Mouse (Mus musculus): ENCODE results near the gene Ctnna2. TPM values are rescaled to one million over a fixed set of nuclear protein-coding genes. Genes with fewer than 3 reads are reported as not detected.

Ctnna2 gene
- total and polyA plus RNA-seq, 2 experiments from 2014 or later = 95.0 to 150 TPM

GRCm38 (mm10) chr6:77425746-77426145 is 553.8 kb downstream of the Ctnna2 start:
- H3K27ac ChIP-seq = no peak overlapping the region
- TF ChIP-seq CTCF (IDR thresholded peaks at IDR 0.05; ENCODE audit: low read depth) = no peak
- no peaks in the 10 kb centered on the region for H3K27me3 ChIP-seq (ENCODE audit: insufficient read depth, low read length)
- H3K4me2 ChIP-seq (ENCODE audit: low read depth, low read length) = no peak overlapping the region
- no peaks in the 10 kb centered on the region for H3K36me3 ChIP-seq (ENCODE audit: insufficient read depth, low read length)
- ATAC-seq = no peak
- DNase-seq (ENCODE audit: low spot score) = peak; percentile 30
- H3K9ac ChIP-seq (replicated peaks; ENCODE audit: low read length) = no peak overlapping the region
- H3K9me3 ChIP-seq (ENCODE audit: low read length) = no peaks in the 10 kb centered on the region
- no peak overlapping the region for H3K4me3 ChIP-seq (ENCODE audit: low read length)
- H3K4me1 ChIP-seq (ENCODE audit: insufficient read depth, low read length) = no peaks in the 10 kb centered on the region

- no peak for ATAC-seq
- Histone ChIP-seq H3K9ac (replicated peaks; ENCODE audit: low read length) (no peak overlapping the region), H3K4me1 (ENCODE audit: insufficient read depth, low read length) (no peaks in the 10 kb centered on the region), H3K27me3 (ENCODE audit: insufficient read depth, low read length) (no peaks in the 10 kb centered on the region), H3K9me3 (ENCODE audit: low read length) (no peaks in the 10 kb centered on the region), H3K27ac (no peak overlapping the region), H3K4me2 (ENCODE audit: low read depth, low read length) (no peak overlapping the region), H3K4me3 (ENCODE audit: low read length) (no peak overlapping the region), H3K36me3 (ENCODE audit: insufficient read depth, low read length) (no peaks in the 10 kb centered on the region)
- peak; percentile 14 for DNase-seq (ENCODE audit: low spot score)
- TF ChIP-seq CTCF (IDR thresholded peaks at IDR 0.05; ENCODE audit: low read depth) = no peak
- 72% methylated on average over 4 of the region's 4 CpGs for WGBS
These were observed 554.7 kb downstream of the Ctnna2 start for GRCm38 (mm10) chr6:77424826-77425225.

DNA sequence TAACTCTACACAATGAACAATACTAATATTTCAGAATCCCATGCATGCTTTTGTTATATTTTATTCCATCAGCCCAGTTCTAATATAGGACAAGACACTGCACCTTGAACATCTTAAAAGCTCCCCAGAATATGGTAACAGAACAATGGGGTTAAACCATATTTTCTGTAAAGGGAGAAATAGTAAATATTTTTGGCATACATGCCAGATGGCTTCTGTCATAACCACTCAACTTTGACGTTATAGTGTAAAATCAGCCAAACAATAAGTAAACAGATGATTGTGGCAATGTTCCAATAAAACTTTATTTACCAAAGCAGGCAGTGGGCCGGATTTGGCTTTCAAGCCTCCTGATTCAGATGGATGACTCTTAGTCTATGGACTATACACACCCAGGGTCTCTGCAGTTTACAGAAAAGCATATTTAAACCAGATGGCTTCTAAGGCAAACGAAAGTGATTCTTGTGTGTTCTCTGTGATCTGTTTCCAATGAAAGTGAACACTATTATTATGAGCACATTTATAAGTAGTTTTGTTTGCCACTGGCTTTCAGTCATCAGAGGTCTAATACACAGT is 557.8 kb downstream of the Ctnna2 start:
- no peak for TF ChIP-seq CTCF (IDR thresholded peaks at IDR 0.05; ENCODE audit: low read depth)
- H3K27me3 ChIP-seq (ENCODE audit: insufficient read depth, low read length) = no peaks in the 10 kb centered on the region
- H3K9me3 ChIP-seq (ENCODE audit: low read length) = no peaks in the 10 kb centered on the region
- no peaks in the 10 kb centered on the region for H3K36me3 ChIP-seq (ENCODE audit: insufficient read depth, low read length)
- no peak for DNase-seq (ENCODE audit: low spot score)
- WGBS = 55% methylated on average over 3 of the region's 3 CpGs
- no peaks in the 10 kb centered on the region for H3K4me1 ChIP-seq (ENCODE audit: insufficient read depth, low read length)
- H3K4me2 ChIP-seq (ENCODE audit: low read depth, low read length) = no peak overlapping the region
- no peak for ATAC-seq
- no peak overlapping the region for H3K27ac ChIP-seq
- H3K9ac ChIP-seq (replicated peaks; ENCODE audit: low read length) = no peak overlapping the region
- H3K4me3 ChIP-seq (ENCODE audit: low read length) = no peak overlapping the region

DNA sequence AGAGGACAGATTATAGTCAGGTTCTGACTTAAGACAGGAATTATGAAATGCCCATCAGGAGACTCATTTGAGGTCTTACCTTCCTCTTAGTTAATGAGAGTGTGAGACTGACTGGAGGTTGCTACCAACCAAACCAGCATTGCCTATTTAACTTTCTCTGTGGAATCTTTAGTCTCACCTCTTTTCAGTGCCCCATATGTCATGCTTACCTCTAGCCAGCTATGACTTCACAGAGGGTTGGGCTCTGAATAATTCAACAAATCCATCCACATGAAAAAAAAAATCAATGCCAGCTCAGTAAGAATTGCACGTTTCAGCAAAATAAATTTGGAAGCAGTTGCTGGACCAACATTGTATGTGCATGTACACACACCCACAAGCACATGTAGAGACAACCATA is 562.5 kb downstream of the Ctnna2 start:
- ATAC-seq = no peak
- WGBS = 59% methylated on average over 1 of the region's 1 CpGs
- H3K4me2 ChIP-seq (ENCODE audit: low read depth, low read length) = no peak overlapping the region
- no peaks in the 10 kb centered on the region for H3K9me3 ChIP-seq (ENCODE audit: low read length)
- H3K4me1 ChIP-seq (ENCODE audit: insufficient read depth, low read length) = no peaks in the 10 kb centered on the region
- no peak overlapping the region for H3K4me3 ChIP-seq (ENCODE audit: low read length)
- H3K27me3 ChIP-seq (ENCODE audit: insufficient read depth, low read length) = no peaks in the 10 kb centered on the region
- H3K27ac ChIP-seq = no peak overlapping the region
- DNase-seq (ENCODE audit: low spot score) = no peak
- no peaks in the 10 kb centered on the region for H3K36me3 ChIP-seq (ENCODE audit: insufficient read depth, low read length)
- no peak for TF ChIP-seq CTCF (IDR thresholded peaks at IDR 0.05; ENCODE audit: low read depth)
- no peak overlapping the region for H3K9ac ChIP-seq (replicated peaks; ENCODE audit: low read length)

DNA sequence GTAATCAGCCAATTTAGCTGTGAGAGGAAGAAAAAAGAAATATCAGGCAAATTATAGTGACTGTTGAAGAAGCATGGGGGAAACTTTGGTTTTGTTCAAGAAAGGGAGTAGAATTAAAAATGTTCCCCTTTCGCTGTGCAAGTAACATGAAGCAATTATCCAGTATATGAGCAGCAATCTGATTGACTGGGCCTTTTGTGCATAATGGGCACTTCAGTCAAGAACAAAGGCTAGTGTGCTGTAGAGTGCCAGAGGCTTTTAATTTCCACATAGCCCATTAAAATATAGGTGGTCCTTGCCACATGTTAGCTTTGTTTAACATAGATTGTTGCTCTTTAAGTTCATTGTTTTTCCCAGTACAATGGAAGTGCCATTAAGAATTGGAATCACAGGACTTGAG is 566.0 kb downstream of the Ctnna2 start:
- H3K4me1 ChIP-seq (ENCODE audit: insufficient read depth, low read length) = no peaks in the 10 kb centered on the region
- H3K9ac ChIP-seq (replicated peaks; ENCODE audit: low read length) = no peak overlapping the region
- ATAC-seq = no peak
- no peaks in the 10 kb centered on the region for H3K9me3 ChIP-seq (ENCODE audit: low read length)
- H3K27ac ChIP-seq = no peak overlapping the region
- TF ChIP-seq CTCF (IDR thresholded peaks at IDR 0.05; ENCODE audit: low read depth) = no peak
- H3K27me3 ChIP-seq (ENCODE audit: insufficient read depth, low read length) = no peaks in the 10 kb centered on the region
- DNase-seq (ENCODE audit: low spot score) = no peak
- H3K36me3 ChIP-seq (ENCODE audit: insufficient read depth, low read length) = no peaks in the 10 kb centered on the region
- WGBS = 71% methylated on average over 1 of the region's 1 CpGs
- H3K4me2 ChIP-seq (ENCODE audit: low read depth, low read length) = no peak overlapping the region
- H3K4me3 ChIP-seq (ENCODE audit: low read length) = no peak overlapping the region

- 65% methylated on average over 5 of the region's 5 CpGs for WGBS
- Histone ChIP-seq H3K27me3 (ENCODE audit: insufficient read depth, low read length) (no peaks in the 10 kb centered on the region), H3K27ac (no peak overlapping the region), H3K4me2 (ENCODE audit: low read depth, low read length) (no peak overlapping the region), H3K4me1 (ENCODE audit: insufficient read depth, low read length) (no peaks in the 10 kb centered on the region), H3K4me3 (ENCODE audit: low read length) (no peak overlapping the region), H3K9ac (replicated peaks; ENCODE audit: low read length) (no peak overlapping the region), H3K9me3 (ENCODE audit: low read length) (no peaks in the 10 kb centered on the region), H3K36me3 (ENCODE audit: insufficient read depth, low read length) (no peaks in the 10 kb centered on the region)
- no peak for TF ChIP-seq CTCF (IDR thresholded peaks at IDR 0.05; ENCODE audit: low read depth)
- no peak for DNase-seq (ENCODE audit: low spot score)
- no peak for ATAC-seq
These were observed 571.0 kb downstream of the Ctnna2 start for GRCm38 (mm10) chr6:77408481-77408880.

DNA sequence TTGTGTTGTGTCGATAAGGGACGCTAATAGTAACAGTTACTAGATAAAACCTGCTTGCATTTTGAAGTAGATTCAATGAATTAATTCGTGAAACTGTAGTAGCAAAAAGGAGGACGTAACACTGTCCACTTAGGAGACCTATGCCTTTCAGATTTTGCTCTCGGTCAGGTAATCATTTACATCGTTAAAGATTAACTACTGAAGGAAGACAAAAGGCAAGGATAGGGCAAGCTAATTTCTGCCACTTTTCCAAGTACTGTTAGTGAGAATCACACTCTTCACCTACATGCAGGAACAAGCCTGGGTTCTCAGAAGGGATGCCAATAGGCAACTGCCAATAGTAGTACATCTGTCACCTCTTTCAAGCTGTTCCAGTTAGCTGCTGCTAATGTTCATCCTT is 578.7 kb downstream of the Ctnna2 start:
- no peak for TF ChIP-seq CTCF (IDR thresholded peaks at IDR 0.05; ENCODE audit: low read depth)
- H3K4me1 ChIP-seq (ENCODE audit: insufficient read depth, low read length) = no peaks in the 10 kb centered on the region
- no peaks in the 10 kb centered on the region for H3K36me3 ChIP-seq (ENCODE audit: insufficient read depth, low read length)
- ATAC-seq (no peak), DNase-seq (ENCODE audit: low spot score) (no peak)
- no peaks in the 10 kb centered on the region for H3K9me3 ChIP-seq (ENCODE audit: low read length)
- H3K9ac ChIP-seq (replicated peaks; ENCODE audit: low read length) = no peak overlapping the region
- H3K4me3 ChIP-seq (ENCODE audit: low read length) = no peak overlapping the region
- H3K4me2 ChIP-seq (ENCODE audit: low read depth, low read length) = no peak overlapping the region
- 90% methylated on average over 6 of the region's 6 CpGs for WGBS
- no peaks in the 10 kb centered on the region for H3K27me3 ChIP-seq (ENCODE audit: insufficient read depth, low read length)
- H3K27ac ChIP-seq = no peak overlapping the region

Data from hindbrain, postnatal 0 days (tissue).